Mouse (Mus musculus) megakaryocyte-erythroid progenitor cell, adult 5-6 weeks (primary cell): ENCODE data around the gene Meis3. TPM values are rescaled to one million over a fixed set of nuclear protein-coding genes. Genes with fewer than 3 reads are reported as not detected.
A peak's percentile ranks its signal among the peaks of the same experiment; 100 is the strongest.

Experiments used
- ATAC-seq: replicated peaks from 2 replicates; pipeline ENCODE4 v1.8.0; 2016; ENCODE audit warnings: mild to moderate bottlenecking, inconsistent platforms; ENCODE audit not compliant: severe bottlenecking, poor library complexity, low FRiP score, low TSS enrichment
- total RNA-seq, 2 experiments: library from RNA; stranded (forward) in 1 of 2; stranded (reverse) in 1 of 2; fragments of 200-1000, 215-1000 nt in 1 of 2; fragments of >200 nt in 1 of 2; fragmentation: Nextera tagmentation in 1 of 2; gene quantifications; 2 replicates each; pipeline ENCODE4 v1.2.3; 2014 to 2017

Gene Meis3
- total RNA-seq, 2 experiments from 2014 or later = 0.42 TPM; not detected in 1

GRCm38 (mm10) chr7:16156105-16156714 lies 18.7 kb upstream of the Meis3 start:
- ATAC-seq = no peak

GRCm38 (mm10) chr7:16158735-16159134 lies 16.2 kb upstream of the Meis3 start:
- peak; percentile 22; the same call in 1 of the 2 replicates for ATAC-seq

- peak; percentile 47; the same call in 1 of the 2 replicates for ATAC-seq
Observed at GRCm38 (mm10) chr7:16160702-16161101, 14.2 kb upstream of the Meis3 start.

- ATAC-seq = no peak
Observed at GRCm38 (mm10) chr7:16161302-16161701, 13.6 kb upstream of the Meis3 start.

GRCm38 (mm10) chr7:16162036-16162435 lies 12.9 kb upstream of the Meis3 start:
- no peak for ATAC-seq

GRCm38 (mm10) chr7:16172141-16172581 lies 2.7 kb upstream of the Meis3 start:
- no peak for ATAC-seq

GRCm38 (mm10) chr7:16172586-16173140 lies 2.2 kb upstream of the Meis3 start:
- ATAC-seq = no peak

- ATAC-seq = no peak
Observed at GRCm38 (mm10) chr7:16173146-16173545, 1.7 kb upstream of the Meis3 start.

GRCm38 (mm10) chr7:16175542-16175931 lies 647 bp downstream of the Meis3 start:
- ATAC-seq = no peak

GRCm38 (mm10) chr7:16178114-16178513 lies 3.2 kb downstream of the Meis3 start:
- ATAC-seq = no peak

- peak; percentile 78 for ATAC-seq
Observed at GRCm38 (mm10) chr7:16183663-16184062, 8.8 kb downstream of the Meis3 start.

- peak; percentile 48 for ATAC-seq
Observed at GRCm38 (mm10) chr7:16187494-16187893, 12.6 kb downstream of the Meis3 start.

- peak; percentile 91 for ATAC-seq
Observed at GRCm38 (mm10) chr7:16192315-16192714, 17.4 kb downstream of the Meis3 start.

- ATAC-seq = no peak
Observed at GRCm38 (mm10) chr7:16193702-16194101, 18.8 kb downstream of the Meis3 start.

- no peak for ATAC-seq
Observed at GRCm38 (mm10) chr7:16196616-16197015, 21.7 kb downstream of the Meis3 start.

GRCm38 (mm10) chr7:16197166-16197565 lies 22.3 kb downstream of the Meis3 start:
- no peak for ATAC-seq

GRCm38 (mm10) chr7:16198540-16198939 lies 23.6 kb downstream of the Meis3 start:
- ATAC-seq = no peak

- ATAC-seq = no peak
Observed at GRCm38 (mm10) chr7:16201136-16201535, 26.2 kb downstream of the Meis3 start.

GRCm38 (mm10) chr7:16202756-16203504 lies 28.0 kb downstream of the Meis3 start:
- no peak for ATAC-seq

- no peak for ATAC-seq
Observed at GRCm38 (mm10) chr7:16203505-16203903, 28.6 kb downstream of the Meis3 start.

GRCm38 (mm10) chr7:16204791-16205190 lies 29.9 kb downstream of the Meis3 start:
- ATAC-seq = no peak
